Mouse (Mus musculus) kidney, postnatal 0 days (tissue): ENCODE data around the gene Grip1. TPM values are rescaled to one million over a fixed set of nuclear protein-coding genes. Genes with fewer than 3 reads are reported as not detected.

Experiments used
- ATAC-seq: fragments of 200-750 bp; cut with Nextera tagmentation; replicated peaks from 2 replicates; pipeline ENCODE4 v1.8.0; 2017; ENCODE audit warnings: low read depth, moderate number of reproducible peaks, moderate TSS enrichment, moderate library complexity; ENCODE audit not compliant: low FRiP score
- DNase-seq: peaks from one replicate; pipeline ENCODE4 v3.0.0-alpha.2; 2016; ENCODE audit warnings: low spot score
- H3K27ac ChIP-seq: fragments of 300-500 bp; sonication (generic); 2 replicates; pipeline ENCODE4 v1.5.1; 2014; ENCODE audit warnings: mild to moderate bottlenecking
- H3K27me3 ChIP-seq: fragments of 300-500 bp; sonication (generic); 2 replicates; pipeline ENCODE4 v1.6.1; 2014; ENCODE audit warnings: low read length, mixed read lengths; ENCODE audit not compliant: insufficient read depth
- H3K36me3 ChIP-seq: fragments of 300-500 bp; sonication (generic); 2 replicates; pipeline ENCODE4 v1.6.1; 2014; ENCODE audit warnings: low read length, mixed read lengths; ENCODE audit not compliant: insufficient read depth
- H3K4me1 ChIP-seq: fragments of 300-500 bp; sonication (generic); replicated peaks from 2 replicates; pipeline ENCODE4 v1.6.1; 2014; ENCODE audit warnings: antibody characterized with exemption, low read length, mixed read lengths; ENCODE audit not compliant: insufficient read depth
- H3K4me2 ChIP-seq: fragments of 300-500 bp; sonication (generic); 2 replicates; pipeline ENCODE4 v1.6.1; 2014; ENCODE audit warnings: mild to moderate bottlenecking, low read length, moderate library complexity, mixed read lengths
- H3K4me3 ChIP-seq: fragments of 300-500 bp; sonication (generic); replicated peaks from 2 replicates; pipeline ENCODE4 v1.5.1; 2014; ENCODE audit warnings: low read depth, low read length
- H3K9ac ChIP-seq: fragments of 300-500 bp; sonication (generic); 2 replicates; pipeline ENCODE4 v1.6.1; 2014; ENCODE audit warnings: low read depth, low read length
- H3K9me3 ChIP-seq: fragments of 300-500 bp; sonication (generic); replicated peaks from 2 replicates; pipeline ENCODE4 v1.6.1; 2016; ENCODE audit warnings: low read length, inconsistent platforms, mixed read lengths
- CTCF ChIP-seq: IDR thresholded peaks from 2 replicates; pipeline ENCODE4 v1.5.1; 2016; ENCODE audit warnings: antibody characterized with exemption, low read depth, mild to moderate bottlenecking, moderate library complexity
- WGBS: fragments of 180-500 bp; shearing (Covaris S2); extraction: QIAGEN DNeasy Blood & Tissue Kit; methylation state at CpG from one replicate; pipeline ENCODE4 v1.1.7; 2014; 5-methylcytosine and 5-hydroxymethylcytosine counted together
- polyA plus RNA-seq: library from polyadenylated mRNA; unstranded; fragments of >200 nt; fragmentation: Nextera tagmentation; extraction: Ambion mirVana; gene quantifications from 2 replicates; pipeline ENCODE4 v1.2.1, GENCODE M21; 2015

Gene Grip1
- polyA plus RNA-seq, 1 experiment from 2014 or later = 3.1 TPM

DNA sequence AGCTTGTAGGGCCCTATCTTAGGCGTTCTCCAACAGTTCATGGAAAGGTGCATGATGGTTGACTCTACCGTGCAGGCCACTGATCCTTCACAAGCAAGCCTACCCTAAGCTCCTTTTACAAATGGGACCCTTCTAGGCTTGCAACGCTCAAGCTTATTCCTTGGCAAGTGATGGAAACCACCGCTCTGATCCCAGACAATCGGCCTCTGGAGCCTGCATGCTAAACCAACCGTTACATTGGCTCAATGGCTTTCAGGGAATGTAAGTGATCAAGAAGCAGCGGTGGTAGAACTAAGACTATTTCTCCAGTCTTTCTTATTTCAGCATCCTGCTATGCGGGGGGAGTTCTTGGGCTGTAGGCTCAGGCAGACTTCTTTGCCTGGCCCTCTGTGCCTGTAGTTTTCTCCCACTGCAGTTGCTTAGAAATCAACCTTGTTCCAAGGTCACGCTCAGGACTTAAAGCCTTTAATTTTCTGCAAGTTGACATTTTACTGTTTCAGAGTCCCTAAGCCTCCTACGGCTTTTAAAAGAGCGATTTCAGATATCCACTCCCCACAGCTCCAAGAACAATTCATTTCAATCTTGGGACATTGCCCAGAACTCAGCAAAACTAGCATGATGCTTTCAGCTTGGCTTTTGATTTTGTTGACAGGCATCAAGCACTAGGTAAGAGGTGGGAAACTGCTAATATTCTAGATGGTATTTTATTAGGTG lies 29.7 kb upstream of the Grip1 start:
- DNase-seq (peak; percentile 44), ATAC-seq (no peak)
- 61% methylated on average over 11 of the region's 11 CpGs for WGBS
- Histone ChIP-seq H3K4me2 (no peak overlapping the region), H3K36me3 (no peaks in the 10 kb centered on the region), H3K27ac (no peak overlapping the region), H3K9ac (no peak overlapping the region), H3K27me3 (no peaks in the 10 kb centered on the region), H3K4me1 (no peaks in the 10 kb centered on the region), H3K4me3 (no peak overlapping the region), H3K9me3 (no peaks in the 10 kb centered on the region)
- no peak for TF ChIP-seq CTCF

DNA sequence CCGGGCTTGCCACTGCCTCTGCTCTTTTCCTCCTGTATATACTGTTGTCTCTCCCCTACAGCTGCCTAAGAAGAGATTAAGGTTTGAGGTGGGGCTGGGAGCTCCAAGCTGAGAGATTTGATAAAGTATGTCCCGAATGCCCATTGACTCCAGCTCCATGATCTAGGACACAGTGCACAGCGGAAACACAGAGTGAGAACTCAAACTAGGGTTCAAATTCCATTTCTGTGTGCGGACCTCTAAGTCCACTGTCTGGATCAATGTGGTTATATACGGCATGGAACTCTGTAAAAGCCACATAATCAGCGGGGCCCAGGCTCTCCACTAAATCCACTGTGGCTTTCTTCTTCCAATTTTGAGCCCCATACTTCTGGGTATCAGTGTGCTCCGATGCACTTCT lies 26.0 kb upstream of the Grip1 start:
- 90% methylated on average over 7 of the region's 7 CpGs for WGBS
- no peak overlapping the region for H3K9ac ChIP-seq
- H3K4me1 ChIP-seq = no peaks in the 10 kb centered on the region
- H3K27me3 ChIP-seq = no peaks in the 10 kb centered on the region
- no peak for ATAC-seq
- no peak overlapping the region for H3K27ac ChIP-seq
- no peak overlapping the region for H3K4me2 ChIP-seq
- DNase-seq = no peak
- H3K9me3 ChIP-seq = no peaks in the 10 kb centered on the region
- no peak for TF ChIP-seq CTCF
- no peak overlapping the region for H3K4me3 ChIP-seq
- no peaks in the 10 kb centered on the region for H3K36me3 ChIP-seq

DNA sequence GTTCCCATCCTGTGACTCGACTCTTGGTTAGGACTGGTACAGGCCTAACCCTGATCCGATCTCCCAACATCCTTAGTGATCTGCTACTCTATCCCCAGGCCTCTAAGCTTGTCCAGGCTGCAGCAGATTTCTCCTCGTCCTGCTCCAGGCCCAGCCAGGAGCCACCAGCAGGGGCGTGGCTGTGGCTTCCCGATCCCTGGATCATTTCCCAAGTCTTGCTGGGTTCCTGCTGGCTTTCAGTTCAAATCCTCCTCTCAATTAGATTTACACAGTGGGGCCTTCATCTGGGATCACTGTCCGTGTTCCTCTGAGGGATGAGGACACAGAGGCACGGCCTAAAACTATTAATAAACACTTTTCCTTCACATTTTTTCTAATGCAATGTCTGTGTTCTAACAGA lies 25.5 kb upstream of the Grip1 start:
- Histone ChIP-seq H3K27ac (no peak overlapping the region), H3K4me3 (no peak overlapping the region), H3K9me3 (no peaks in the 10 kb centered on the region), H3K9ac (no peak overlapping the region), H3K4me1 (no peaks in the 10 kb centered on the region), H3K36me3 (no peaks in the 10 kb centered on the region), H3K4me2 (no peak overlapping the region), H3K27me3 (no peaks in the 10 kb centered on the region)
- no peak for ATAC-seq
- DNase-seq = no peak
- TF ChIP-seq CTCF = no peak
- WGBS = 72% methylated on average over 7 of the region's 7 CpGs

DNA sequence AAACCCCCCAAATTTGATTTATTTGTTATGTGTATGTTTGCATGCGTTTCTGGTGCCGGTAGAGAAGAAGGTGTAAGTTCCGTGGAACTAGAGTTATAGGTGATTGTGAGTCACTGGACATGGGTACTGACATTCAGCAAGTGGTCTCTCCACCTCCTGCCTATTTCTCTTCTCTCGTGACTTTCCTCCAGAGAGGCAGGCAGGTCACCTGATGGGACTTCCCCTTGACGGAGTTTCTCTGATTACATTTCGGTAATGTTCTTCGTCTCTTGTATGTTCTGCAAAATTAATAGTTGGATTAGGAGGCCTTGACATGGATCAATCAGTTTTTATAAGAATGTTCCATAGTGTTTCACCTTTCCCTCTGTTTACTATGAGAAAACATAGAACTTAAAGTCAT lies 23.4 kb upstream of the Grip1 start:
- no peaks in the 10 kb centered on the region for H3K27me3 ChIP-seq
- H3K4me1 ChIP-seq = no peaks in the 10 kb centered on the region
- ATAC-seq (no peak), DNase-seq (no peak)
- WGBS = 74% methylated on average over 7 of the region's 7 CpGs
- H3K36me3 ChIP-seq = no peaks in the 10 kb centered on the region
- no peak for TF ChIP-seq CTCF
- no peak overlapping the region for H3K27ac ChIP-seq
- no peak overlapping the region for H3K9ac ChIP-seq
- H3K4me3 ChIP-seq = no peak overlapping the region
- H3K9me3 ChIP-seq = no peaks in the 10 kb centered on the region
- no peak overlapping the region for H3K4me2 ChIP-seq

DNA sequence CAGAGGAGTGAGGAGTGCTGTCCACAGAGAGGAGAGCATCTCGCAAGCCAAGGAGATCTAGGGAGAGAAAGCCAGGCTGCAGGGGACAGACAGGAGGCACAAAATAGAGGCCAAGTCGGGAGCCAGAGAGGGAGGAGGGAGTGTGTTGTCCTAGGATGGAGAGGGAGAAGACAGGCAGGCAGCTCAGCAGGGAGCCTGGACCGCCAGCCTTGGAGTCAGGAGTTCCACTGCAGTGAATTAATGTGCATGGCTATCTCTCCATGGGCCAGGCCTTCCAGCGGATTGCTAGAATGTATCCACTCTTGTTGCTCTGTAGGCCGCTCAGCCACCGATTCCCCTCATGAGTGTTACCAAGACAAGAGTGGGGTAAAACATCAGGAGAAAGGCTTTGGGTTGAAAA lies 21.8 kb upstream of the Grip1 start:
- no peaks in the 10 kb centered on the region for H3K9me3 ChIP-seq
- 74% methylated on average over 6 of the region's 6 CpGs for WGBS
- H3K4me3 ChIP-seq = no peak overlapping the region
- no peak overlapping the region for H3K27ac ChIP-seq
- no peaks in the 10 kb centered on the region for H3K36me3 ChIP-seq
- DNase-seq (no peak), ATAC-seq (no peak)
- H3K9ac ChIP-seq = no peak overlapping the region
- H3K4me2 ChIP-seq = no peak overlapping the region
- no peaks in the 10 kb centered on the region for H3K27me3 ChIP-seq
- no peak for TF ChIP-seq CTCF
- no peaks in the 10 kb centered on the region for H3K4me1 ChIP-seq

DNA sequence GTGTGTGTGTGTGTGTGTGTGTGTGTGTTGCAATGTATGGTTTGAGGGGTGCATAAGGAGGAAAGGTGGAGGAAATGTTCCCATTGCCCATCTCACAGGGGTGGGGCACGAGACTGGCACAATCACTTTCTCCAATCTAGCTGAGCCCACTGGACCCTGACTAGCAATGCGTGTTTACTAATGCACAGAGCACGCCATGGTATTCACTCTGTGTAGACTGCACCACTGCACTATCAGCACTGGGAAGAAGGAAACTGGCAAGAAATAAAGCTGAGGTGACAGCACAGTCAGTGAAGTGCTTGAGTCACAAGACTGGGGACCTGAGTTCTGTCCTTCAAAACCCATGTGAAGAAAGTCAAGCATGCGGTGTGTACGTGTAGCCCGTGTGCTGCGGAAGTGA lies 17.8 kb upstream of the Grip1 start:
- DNase-seq (no peak), ATAC-seq (peak; percentile 82)
- Histone ChIP-seq H3K27ac (no peak overlapping the region), H3K4me3 (no peak overlapping the region), H3K4me2 (no peak overlapping the region), H3K9ac (no peak overlapping the region), H3K36me3 (no peaks in the 10 kb centered on the region), H3K4me1 (no peaks in the 10 kb centered on the region), H3K27me3 (no peaks in the 10 kb centered on the region), H3K9me3 (no peaks in the 10 kb centered on the region)
- no peak for TF ChIP-seq CTCF
- WGBS = 70% methylated on average over 7 of the region's 7 CpGs

DNA sequence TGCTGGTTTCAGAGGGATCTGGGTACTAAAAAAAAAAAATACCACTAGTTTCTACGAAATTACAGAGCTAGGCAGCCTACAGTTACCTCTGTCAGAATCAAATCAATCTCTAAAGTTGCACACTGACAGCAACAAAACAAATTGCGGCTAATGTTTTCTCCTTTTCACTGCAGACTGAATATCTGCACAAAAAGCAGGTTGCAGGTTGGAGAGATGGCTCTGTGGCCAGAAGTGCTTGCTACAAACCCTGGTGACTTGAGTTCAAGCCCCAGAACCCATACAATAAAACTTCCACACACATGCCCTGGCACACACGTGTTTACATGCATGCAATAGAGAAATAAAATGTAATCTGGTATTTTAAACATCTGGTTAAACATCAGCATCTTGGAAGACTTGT lies 16.3 kb upstream of the Grip1 start:
- Histone ChIP-seq H3K4me2 (no peak overlapping the region), H3K9ac (no peak overlapping the region), H3K27me3 (no peaks in the 10 kb centered on the region), H3K4me1 (no peaks in the 10 kb centered on the region), H3K27ac (no peak overlapping the region), H3K36me3 (no peaks in the 10 kb centered on the region), H3K9me3 (no peaks in the 10 kb centered on the region), H3K4me3 (no peak overlapping the region)
- 64% methylated on average over 3 of the region's 3 CpGs for WGBS
- ATAC-seq (no peak), DNase-seq (no peak)
- TF ChIP-seq CTCF = no peak
